Mouse (Mus musculus) neural tube, embryonic 11.5 days (tissue): ENCODE data around the gene Adsl. TPM values are rescaled to one million over a fixed set of nuclear protein-coding genes. Genes with fewer than 3 reads are reported as not detected.

Experiments used
- ATAC-seq: fragments of 200-750 bp; cut with Nextera tagmentation; 2 replicates; pipeline ENCODE4 v1.8.0; 2017; ENCODE audit warnings: moderate number of reproducible peaks, mild to moderate bottlenecking, moderate TSS enrichment, moderate library complexity; ENCODE audit not compliant: insufficient read depth, low FRiP score, low TSS enrichment
- DNase-seq: peaks from one replicate; pipeline ENCODE4 v3.0.0-alpha.2; 2015; ENCODE audit warnings: low spot score
- H3K27ac ChIP-seq: fragments of 300-500 bp; sonication (generic); 2 replicates; pipeline ENCODE4 v1.5.1; 2014; ENCODE audit warnings: low read depth, mild to moderate bottlenecking, low read length
- H3K27me3 ChIP-seq: fragments of 300-500 bp; sonication (generic); 2 replicates; pipeline ENCODE4 v1.6.1; 2014; ENCODE audit warnings: mild to moderate bottlenecking, low read length, mixed read lengths; ENCODE audit not compliant: control insufficient read depth, insufficient read depth
- H3K36me3 ChIP-seq: fragments of 300-500 bp; sonication (generic); 2 replicates; pipeline ENCODE4 v1.6.1; 2014; ENCODE audit warnings: mild to moderate bottlenecking, low read length, moderate library complexity, mixed read lengths; ENCODE audit not compliant: control insufficient read depth, insufficient read depth
- H3K4me1 ChIP-seq: fragments of 300-500 bp; sonication (generic); 2 replicates; pipeline ENCODE4 v1.6.1; 2014; ENCODE audit warnings: low read length, mixed read lengths; ENCODE audit not compliant: control insufficient read depth, insufficient read depth
- H3K4me2 ChIP-seq: fragments of 300-500 bp; sonication (generic); 2 replicates; pipeline ENCODE4 v1.6.1; 2014; ENCODE audit warnings: low read depth, mild to moderate bottlenecking, moderate library complexity
- H3K4me3 ChIP-seq: fragments of 300-500 bp; sonication (generic); 2 replicates; pipeline ENCODE4 v1.5.1; 2014; ENCODE audit warnings: low read depth, low read length
- H3K9ac ChIP-seq: fragments of 300-500 bp; sonication (generic); 2 replicates; pipeline ENCODE4 v1.6.1; 2014; ENCODE audit warnings: mild to moderate bottlenecking, low read length
- H3K9me3 ChIP-seq: fragments of 300-500 bp; sonication (generic); 2 replicates; pipeline ENCODE4 v1.6.1; 2016; ENCODE audit warnings: low read length; ENCODE audit not compliant: control insufficient read depth
- WGBS: fragments of 180-500 bp; shearing (Covaris S2); extraction: QIAGEN DNeasy Blood & Tissue Kit; methylation state at CpG from one replicate; pipeline ENCODE4 v1.1.7; 2014; 5-methylcytosine and 5-hydroxymethylcytosine counted together
- polyA plus RNA-seq: library from polyadenylated mRNA; unstranded; fragments of >200 nt; fragmentation: Nextera tagmentation; extraction: Ambion mirVana; gene quantifications from 2 replicates; pipeline ENCODE4 v1.2.1, GENCODE M21; 2014

Adsl gene
- polyA plus RNA-seq, 1 experiment from 2014 or later = 162 TPM

GRCm38 (mm10) chr15:81007905-81008304 lies 59.6 kb downstream of the Adsl start:
- H3K27ac ChIP-seq = no peak overlapping the region
- WGBS = 88% methylated on average over 8 of the region's 8 CpGs
- H3K9ac ChIP-seq = no peak overlapping the region
- no peak for DNase-seq
- ATAC-seq = no peak
- no peaks in the 10 kb centered on the region for H3K27me3 ChIP-seq
- no peak overlapping the region for H3K4me2 ChIP-seq
- H3K9me3 ChIP-seq = no peaks in the 10 kb centered on the region
- H3K36me3 ChIP-seq = no peaks in the 10 kb centered on the region; the same call in 1 of the 2 replicates
- H3K4me1 ChIP-seq = no peaks in the 10 kb centered on the region
- no peak overlapping the region for H3K4me3 ChIP-seq

- Histone ChIP-seq H3K9ac (no peak overlapping the region), H3K27ac (no peak overlapping the region), H3K27me3 (no peaks in the 10 kb centered on the region), H3K4me3 (no peak overlapping the region), H3K36me3 (no peaks in the 10 kb centered on the region; the same call in 1 of the 2 replicates), H3K4me1 (no peaks in the 10 kb centered on the region), H3K9me3 (no peaks in the 10 kb centered on the region), H3K4me2 (no peak overlapping the region)
- 61% methylated on average over 10 of the region's 10 CpGs for WGBS
- DNase-seq (no peak), ATAC-seq (no peak)
Measured at GRCm38 (mm10) chr15:81008689-81009123, 60.4 kb downstream of the Adsl start.

- no peaks in the 10 kb centered on the region for H3K27me3 ChIP-seq
- no peaks in the 10 kb centered on the region; the same call in 1 of the 2 replicates for H3K36me3 ChIP-seq
- ATAC-seq (no peak), DNase-seq (no peak)
- H3K4me3 ChIP-seq = no peak overlapping the region
- H3K4me2 ChIP-seq = no peak overlapping the region
- H3K9ac ChIP-seq = no peak overlapping the region
- no peaks in the 10 kb centered on the region for H3K9me3 ChIP-seq
- no peak overlapping the region for H3K27ac ChIP-seq
- no peaks in the 10 kb centered on the region for H3K4me1 ChIP-seq
- WGBS = 90% methylated on average over 7 of the region's 7 CpGs
Measured at GRCm38 (mm10) chr15:81010114-81010513, 61.8 kb downstream of the Adsl start.

- no peaks in the 10 kb centered on the region for H3K4me1 ChIP-seq
- 66% methylated on average over 3 of the region's 3 CpGs for WGBS
- H3K27me3 ChIP-seq = no peaks in the 10 kb centered on the region
Measured at GRCm38 (mm10) chr15:81011523-81011922, 63.2 kb downstream of the Adsl start.

GRCm38 (mm10) chr15:81012359-81012758 lies 64.1 kb downstream of the Adsl start:
- H3K27ac ChIP-seq = no peak overlapping the region
- no peak overlapping the region for H3K9ac ChIP-seq
- no peaks in the 10 kb centered on the region for H3K9me3 ChIP-seq
- H3K4me2 ChIP-seq = no peak overlapping the region
- 94% methylated on average over 4 of the region's 4 CpGs for WGBS
- no peak for ATAC-seq
- peaks cover 3% of the 10 kb centered on the region; the same call in 1 of the 2 replicates for H3K36me3 ChIP-seq
- no peaks in the 10 kb centered on the region for H3K4me1 ChIP-seq
- H3K27me3 ChIP-seq = no peaks in the 10 kb centered on the region
- no peak overlapping the region for H3K4me3 ChIP-seq
- no peak for DNase-seq

More at GRCm38 (mm10) chr15:81011523-81011922, 63.2 kb downstream of the Adsl start:
- no peak for DNase-seq
- Histone ChIP-seq H3K4me3 (no peak overlapping the region), H3K9me3 (no peaks in the 10 kb centered on the region), H3K27ac (no peak overlapping the region), H3K36me3 (peaks cover 3% of the 10 kb centered on the region; the same call in 1 of the 2 replicates), H3K4me2 (no peak overlapping the region), H3K9ac (no peak overlapping the region)
- no peak for ATAC-seq

- Histone ChIP-seq H3K9me3 (no peaks in the 10 kb centered on the region), H3K9ac (no peak overlapping the region), H3K4me2 (no peak overlapping the region), H3K4me3 (no peak overlapping the region), H3K4me1 (no peaks in the 10 kb centered on the region), H3K27ac (no peak overlapping the region), H3K27me3 (no peaks in the 10 kb centered on the region), H3K36me3 (peaks cover 8% of the 10 kb centered on the region)
- WGBS = 90% methylated on average over 7 of the region's 7 CpGs
- no peak for DNase-seq
- no peak for ATAC-seq
Measured at GRCm38 (mm10) chr15:81013186-81013585, 64.9 kb downstream of the Adsl start.

GRCm38 (mm10) chr15:81015068-81015744 lies 66.9 kb downstream of the Adsl start:
- H3K9ac ChIP-seq = no peak overlapping the region
- H3K4me1 ChIP-seq = no peaks in the 10 kb centered on the region
- no peak overlapping the region for H3K27ac ChIP-seq
- DNase-seq (no peak), ATAC-seq (no peak)
- H3K4me3 ChIP-seq = no peak overlapping the region
- H3K36me3 ChIP-seq = peaks cover 9% of the 10 kb centered on the region
- H3K27me3 ChIP-seq = no peaks in the 10 kb centered on the region
- no peak overlapping the region for H3K4me2 ChIP-seq
- no peaks in the 10 kb centered on the region for H3K9me3 ChIP-seq
- WGBS = 86% methylated on average over 5 of the region's 5 CpGs

- Histone ChIP-seq H3K4me1 (no peaks in the 10 kb centered on the region), H3K27me3 (no peaks in the 10 kb centered on the region), H3K9me3 (no peaks in the 10 kb centered on the region), H3K4me3 (no peak overlapping the region), H3K9ac (no peak overlapping the region), H3K36me3 (peaks cover 9% of the 10 kb centered on the region), H3K27ac (no peak overlapping the region), H3K4me2 (no peak overlapping the region)
- ATAC-seq (no peak), DNase-seq (no peak)
- 88% methylated on average over 10 of the region's 10 CpGs for WGBS
Measured at GRCm38 (mm10) chr15:81016488-81016887, 68.2 kb downstream of the Adsl start.

- no peak overlapping the region for H3K4me2 ChIP-seq
- ATAC-seq (no peak), DNase-seq (no peak)
- no peak overlapping the region for H3K27ac ChIP-seq
- H3K9me3 ChIP-seq = no peaks in the 10 kb centered on the region
- no peak overlapping the region for H3K9ac ChIP-seq
- H3K36me3 ChIP-seq = peaks cover 9% of the 10 kb centered on the region
- no peaks in the 10 kb centered on the region for H3K4me1 ChIP-seq
- H3K27me3 ChIP-seq = no peaks in the 10 kb centered on the region
- 89% methylated on average over 7 of the region's 7 CpGs for WGBS
- no peak overlapping the region for H3K4me3 ChIP-seq
Measured at GRCm38 (mm10) chr15:81017308-81017707, 69.0 kb downstream of the Adsl start.
